Mouse (Mus musculus) intestine, embryonic 14.5 days (tissue): ENCODE measurements around the gene Dlec1. TPM values are rescaled to one million over a fixed set of nuclear protein-coding genes. Genes with fewer than 3 reads are reported as not detected.

ENCODE experiments used
- ATAC-seq: fragments of 200-750 bp; cut with Nextera tagmentation; replicated peaks from 2 replicates; pipeline ENCODE4 v1.8.0; 2017; ENCODE audit warnings: low read depth, moderate number of reproducible peaks, moderate TSS enrichment, moderate library complexity; ENCODE audit not compliant: low FRiP score, low TSS enrichment
- DNase-seq: peaks from one replicate; pipeline ENCODE4 v3.0.0-alpha.2; 2018; ENCODE audit warnings: low spot score
- H3K27ac ChIP-seq: fragments of 300-500 bp; sonication (generic); 2 replicates; pipeline ENCODE4 v1.5.1; 2014; ENCODE audit warnings: low read depth, mild to moderate bottlenecking, control low read depth
- H3K27me3 ChIP-seq: fragments of 300-500 bp; sonication (generic); replicated peaks from 2 replicates; pipeline ENCODE4 v1.6.1; 2014; ENCODE audit warnings: low read length, control low read depth; ENCODE audit not compliant: control insufficient read depth, insufficient read depth
- H3K36me3 ChIP-seq: fragments of 300-500 bp; sonication (generic); 2 replicates; pipeline ENCODE4 v1.6.1; 2014; ENCODE audit warnings: low read length, control low read depth; ENCODE audit not compliant: control insufficient read depth, insufficient read depth
- H3K4me1 ChIP-seq: fragments of 300-500 bp; sonication (generic); replicated peaks from 2 replicates; pipeline ENCODE4 v1.6.1; 2014; ENCODE audit warnings: low read length, control low read depth, mixed read lengths; ENCODE audit not compliant: control insufficient read depth, insufficient read depth
- H3K4me2 ChIP-seq: fragments of 300-500 bp; sonication (generic); 2 replicates; pipeline ENCODE4 v1.6.1; 2014; ENCODE audit warnings: low read length
- H3K4me3 ChIP-seq: fragments of 300-500 bp; sonication (generic); 2 replicates; pipeline ENCODE4 v1.5.1; 2014; ENCODE audit warnings: low read depth, low read length, control low read depth, mixed read lengths
- H3K9ac ChIP-seq: fragments of 300-500 bp; sonication (generic); 2 replicates; pipeline ENCODE4 v1.6.1; 2014; ENCODE audit warnings: mild to moderate bottlenecking, low read length
- H3K9me3 ChIP-seq: fragments of 300-500 bp; sonication (generic); 2 replicates; pipeline ENCODE4 v1.6.1; 2016; ENCODE audit warnings: low read length, control low read depth; ENCODE audit not compliant: control insufficient read depth
- WGBS: fragments of 180-500 bp; shearing (Covaris S2); extraction: QIAGEN DNeasy Blood & Tissue Kit; methylation state at CpG from one replicate; pipeline ENCODE4 v1.1.7; 2014; 5-methylcytosine and 5-hydroxymethylcytosine counted together
- polyA plus RNA-seq: library from polyadenylated mRNA; unstranded; fragments of >200 nt; fragmentation: Nextera tagmentation; extraction: Ambion mirVana; gene quantifications from 2 replicates; pipeline ENCODE4 v1.2.1, GENCODE M21; 2014

The Dlec1 gene
- polyA plus RNA-seq, 1 experiment from 2014 or later = 0.37 TPM

DNA sequence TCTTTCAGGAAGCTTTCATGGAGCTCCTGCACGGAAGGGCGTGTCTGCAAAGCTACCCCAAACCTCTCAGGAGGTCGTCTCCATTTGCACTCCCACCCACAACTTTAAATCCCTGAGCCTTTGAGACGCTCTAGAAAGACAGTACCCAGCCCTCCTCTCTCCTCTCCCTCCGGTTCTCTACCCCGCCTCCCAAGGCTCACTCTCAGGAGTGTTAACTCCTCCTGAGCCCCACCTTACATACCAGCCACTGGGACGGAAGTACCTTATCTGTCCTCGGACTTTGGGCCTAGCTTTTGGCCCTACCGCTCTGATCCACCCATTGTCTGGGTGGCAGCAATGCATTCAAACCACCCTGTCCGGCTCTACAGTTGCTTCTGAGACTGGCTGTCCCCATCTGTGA, 18.3 kb upstream of the Dlec1 start:
- WGBS = 71% methylated on average over 10 of the region's 10 CpGs
- 0 out of 2 replicates have a peak, but pooled peaks have one; percentile 11 for ATAC-seq
- no peak overlapping the region for H3K9ac ChIP-seq
- no peak overlapping the region for H3K27ac ChIP-seq
- DNase-seq = no peak
- no peak overlapping the region for H3K4me3 ChIP-seq
- peaks cover 4% of the 10 kb centered on the region; the same call in 1 of the 2 replicates for H3K36me3 ChIP-seq
- H3K4me1 ChIP-seq = peaks cover 41% of the 10 kb centered on the region
- no peaks in the 10 kb centered on the region for H3K9me3 ChIP-seq
- H3K27me3 ChIP-seq = no peaks in the 10 kb centered on the region
- no peak overlapping the region for H3K4me2 ChIP-seq

DNA sequence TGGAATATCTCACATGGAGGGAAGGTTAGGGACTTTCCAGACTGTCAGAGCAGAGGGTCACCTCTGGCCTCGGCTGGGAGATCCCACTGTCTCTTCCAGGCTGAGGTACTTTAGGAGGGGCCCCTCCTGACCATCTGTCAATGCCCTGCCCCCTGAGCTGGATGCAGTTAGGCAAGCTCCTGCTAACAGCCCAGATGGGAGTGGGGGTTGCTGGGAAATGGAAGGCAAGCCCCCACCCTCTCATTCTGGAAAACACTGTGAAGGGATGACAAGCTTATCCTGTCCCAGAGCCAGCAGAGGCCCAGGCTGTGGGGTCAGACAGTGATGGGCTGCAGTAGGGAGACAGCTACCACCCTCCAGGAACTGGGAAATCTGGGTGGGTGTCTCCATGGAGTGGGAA, 15.8 kb upstream of the Dlec1 start:
- H3K4me3 ChIP-seq = no peak overlapping the region
- DNase-seq (no peak), ATAC-seq (no peak)
- no peak overlapping the region for H3K4me2 ChIP-seq
- H3K9me3 ChIP-seq = no peaks in the 10 kb centered on the region
- 25% methylated on average over 1 of the region's 1 CpGs for WGBS
- H3K4me1 ChIP-seq = peaks cover 40% of the 10 kb centered on the region
- H3K27me3 ChIP-seq = no peaks in the 10 kb centered on the region
- H3K36me3 ChIP-seq = no peaks in the 10 kb centered on the region
- H3K9ac ChIP-seq = no peak overlapping the region
- no peak overlapping the region for H3K27ac ChIP-seq

DNA sequence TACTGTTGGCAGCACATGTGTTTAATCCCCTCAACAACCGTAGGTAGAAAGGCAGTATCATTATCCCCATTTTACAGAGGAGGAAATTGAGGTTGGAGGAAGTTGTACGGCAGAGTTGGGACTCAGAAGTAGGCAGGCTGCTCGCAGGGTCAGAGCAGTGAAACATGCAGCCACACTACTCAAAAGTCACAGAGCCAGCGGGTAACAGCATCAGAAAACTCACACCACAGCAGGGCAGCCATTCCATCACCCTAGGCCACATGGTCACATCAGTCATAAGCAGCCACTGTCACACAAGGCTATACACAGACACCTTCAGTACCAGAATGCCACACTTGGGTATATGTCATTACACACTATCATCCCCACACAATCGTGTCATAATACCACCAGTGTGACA, 15.0 kb upstream of the Dlec1 start:
- H3K4me1 ChIP-seq = peaks cover 35% of the 10 kb centered on the region
- no peak overlapping the region for H3K4me3 ChIP-seq
- peak overlapping the region; percentile 62 for H3K4me2 ChIP-seq
- no peaks in the 10 kb centered on the region for H3K27me3 ChIP-seq
- no peaks in the 10 kb centered on the region for H3K36me3 ChIP-seq
- DNase-seq = no peak
- no peak for ATAC-seq
- WGBS = 81% methylated on average over 5 of the region's 5 CpGs
- H3K27ac ChIP-seq = no peak overlapping the region
- no peak overlapping the region for H3K9ac ChIP-seq
- H3K9me3 ChIP-seq = no peaks in the 10 kb centered on the region

DNA sequence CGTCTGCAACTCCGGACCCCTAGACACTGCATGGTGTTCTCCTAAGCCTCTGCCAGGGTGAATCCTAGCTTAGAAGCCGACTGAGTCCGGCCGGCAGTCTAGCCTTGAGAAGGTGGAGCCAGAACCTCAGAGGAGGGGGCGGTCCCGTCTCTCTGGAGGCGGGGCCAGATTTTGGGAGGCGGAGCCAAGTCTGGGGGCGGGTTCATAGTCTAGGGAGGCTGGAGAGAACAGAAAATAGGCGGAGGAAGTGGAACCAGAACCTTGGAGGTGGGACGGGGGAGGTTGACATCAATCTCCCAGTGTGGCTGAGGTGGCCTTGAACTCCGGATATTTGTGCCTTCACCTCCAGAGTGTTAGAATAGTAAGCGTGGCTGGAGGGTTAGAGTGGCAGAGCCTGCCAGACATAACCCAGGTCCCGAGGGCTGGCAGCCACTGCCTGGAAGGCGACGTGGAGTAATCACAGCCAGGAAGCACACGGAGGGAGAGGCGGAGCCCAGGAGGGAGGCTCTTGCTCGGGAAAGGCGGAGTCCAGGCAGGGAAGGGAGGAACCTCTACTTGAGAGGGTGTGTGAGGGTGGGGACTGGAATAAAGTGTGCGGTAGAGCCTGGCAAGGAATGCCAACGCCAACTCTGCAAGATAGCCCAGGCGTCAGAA, 14.0 kb upstream of the Dlec1 start:
- 2% methylated on average over 24 of the region's 24 CpGs for WGBS
- DNase-seq (peak; percentile 100), ATAC-seq (peak; percentile 89)
- peaks cover 26% of the 10 kb centered on the region for H3K4me1 ChIP-seq
- no peaks in the 10 kb centered on the region for H3K36me3 ChIP-seq
- H3K9me3 ChIP-seq = no peaks in the 10 kb centered on the region
- H3K4me3 ChIP-seq = peak overlapping the region; percentile 45
- peak overlapping the region; percentile 62 for H3K4me2 ChIP-seq
- 0 out of 2 replicates have a peak overlapping the region, but pooled peaks have one; percentile 13 for H3K9ac ChIP-seq
- H3K27ac ChIP-seq = peak overlapping the region; percentile 74; the same call in 1 of the 2 replicates
- no peaks in the 10 kb centered on the region for H3K27me3 ChIP-seq

DNA sequence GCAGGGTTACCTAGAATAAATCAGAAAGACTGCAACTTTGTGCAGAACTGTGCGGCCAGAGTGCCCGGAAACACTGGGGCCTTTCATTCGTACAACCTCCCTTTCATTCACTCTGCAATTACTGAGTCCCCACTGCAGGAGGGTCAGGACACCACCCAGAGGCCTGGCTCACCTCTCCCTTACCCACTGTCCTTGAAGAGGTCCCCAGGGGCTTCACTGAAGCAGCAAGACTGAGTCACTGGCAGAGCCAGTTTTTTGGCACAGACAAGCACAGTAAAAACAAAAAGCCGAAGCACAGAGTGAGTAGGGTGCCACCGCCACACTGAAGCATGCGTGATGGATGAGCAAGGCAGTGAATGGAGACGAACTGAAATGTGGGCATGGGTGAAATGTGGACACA, 12.8 kb upstream of the Dlec1 start:
- no peaks in the 10 kb centered on the region for H3K9me3 ChIP-seq
- ATAC-seq (no peak), DNase-seq (no peak)
- H3K4me2 ChIP-seq = no peak overlapping the region
- no peak overlapping the region for H3K27ac ChIP-seq
- WGBS = 65% methylated on average over 7 of the region's 7 CpGs
- peaks cover 26% of the 10 kb centered on the region for H3K4me1 ChIP-seq
- H3K36me3 ChIP-seq = no peaks in the 10 kb centered on the region
- H3K4me3 ChIP-seq = no peak overlapping the region
- no peak overlapping the region for H3K9ac ChIP-seq
- H3K27me3 ChIP-seq = no peaks in the 10 kb centered on the region

DNA sequence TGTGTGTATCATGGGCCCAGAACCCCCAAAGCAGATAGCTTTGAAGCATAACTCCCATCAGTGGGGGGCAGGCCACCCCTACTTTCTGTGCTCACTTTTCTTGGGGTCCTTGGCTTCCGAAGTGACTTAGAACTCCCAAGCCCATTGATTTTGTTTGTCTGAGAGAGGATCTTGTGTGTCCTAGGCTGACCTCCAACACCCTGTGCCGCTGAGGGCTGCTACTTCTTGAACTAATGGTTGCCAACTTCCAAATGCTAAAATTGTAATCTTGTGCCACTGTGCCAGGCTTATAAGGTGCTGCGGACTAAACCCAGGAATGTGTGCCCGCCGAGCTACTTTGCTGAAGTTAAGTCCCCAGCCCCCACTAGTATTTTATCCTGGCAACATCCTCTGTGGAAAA, 11.8 kb upstream of the Dlec1 start:
- no peak overlapping the region for H3K4me2 ChIP-seq
- H3K4me1 ChIP-seq = peaks cover 24% of the 10 kb centered on the region
- no peaks in the 10 kb centered on the region for H3K9me3 ChIP-seq
- no peak overlapping the region for H3K9ac ChIP-seq
- H3K36me3 ChIP-seq = no peaks in the 10 kb centered on the region
- ATAC-seq (no peak), DNase-seq (no peak)
- no peaks in the 10 kb centered on the region for H3K27me3 ChIP-seq
- no peak overlapping the region for H3K4me3 ChIP-seq
- H3K27ac ChIP-seq = no peak overlapping the region
- WGBS = 95% methylated on average over 5 of the region's 5 CpGs

DNA sequence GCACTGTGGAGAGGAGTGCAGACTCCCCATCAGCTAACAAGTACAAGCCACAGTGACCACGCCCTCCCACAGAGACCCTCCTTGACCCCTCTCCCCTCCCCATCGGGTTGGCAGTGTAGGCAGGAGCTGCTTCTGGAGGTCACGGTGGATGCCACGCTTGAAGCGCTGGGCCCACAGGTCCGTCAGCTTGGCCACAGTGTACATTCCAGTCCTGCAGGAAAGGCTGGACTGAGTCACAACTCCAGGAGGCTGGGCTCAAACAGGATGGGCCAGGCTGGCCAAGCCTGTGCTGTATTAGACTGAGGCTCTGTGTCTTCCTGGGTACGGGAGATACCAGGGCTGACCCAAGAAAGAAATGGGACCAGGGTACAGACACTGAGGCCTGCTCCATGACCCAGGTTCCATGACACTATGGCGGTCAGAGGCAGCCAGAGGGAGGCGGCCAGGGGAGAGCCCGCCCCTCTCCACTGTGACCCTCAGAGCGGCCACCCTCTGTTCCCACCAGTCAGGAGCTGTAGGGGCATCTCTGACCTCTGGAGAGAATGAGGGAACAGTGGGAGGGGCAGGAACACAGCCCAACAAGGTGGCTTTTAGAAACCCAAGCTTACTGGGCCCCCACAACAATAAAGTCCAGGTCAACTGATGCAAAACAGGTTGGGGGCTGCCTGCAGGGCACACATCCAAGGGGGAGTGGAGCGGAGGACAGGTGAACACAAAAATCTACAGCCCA, 10.5 kb upstream of the Dlec1 start:
- Histone ChIP-seq H3K4me2 (peak overlapping the region; percentile 63), H3K36me3 (no peaks in the 10 kb centered on the region), H3K27ac (no peak overlapping the region), H3K9me3 (no peaks in the 10 kb centered on the region), H3K27me3 (no peaks in the 10 kb centered on the region), H3K9ac (no peak overlapping the region), H3K4me3 (peak overlapping the region; percentile 64; the same call in 1 of the 2 replicates), H3K4me1 (peaks cover 20% of the 10 kb centered on the region)
- ATAC-seq = no peak
- WGBS = 72% methylated on average over 12 of the region's 12 CpGs
- DNase-seq = no peak

DNA sequence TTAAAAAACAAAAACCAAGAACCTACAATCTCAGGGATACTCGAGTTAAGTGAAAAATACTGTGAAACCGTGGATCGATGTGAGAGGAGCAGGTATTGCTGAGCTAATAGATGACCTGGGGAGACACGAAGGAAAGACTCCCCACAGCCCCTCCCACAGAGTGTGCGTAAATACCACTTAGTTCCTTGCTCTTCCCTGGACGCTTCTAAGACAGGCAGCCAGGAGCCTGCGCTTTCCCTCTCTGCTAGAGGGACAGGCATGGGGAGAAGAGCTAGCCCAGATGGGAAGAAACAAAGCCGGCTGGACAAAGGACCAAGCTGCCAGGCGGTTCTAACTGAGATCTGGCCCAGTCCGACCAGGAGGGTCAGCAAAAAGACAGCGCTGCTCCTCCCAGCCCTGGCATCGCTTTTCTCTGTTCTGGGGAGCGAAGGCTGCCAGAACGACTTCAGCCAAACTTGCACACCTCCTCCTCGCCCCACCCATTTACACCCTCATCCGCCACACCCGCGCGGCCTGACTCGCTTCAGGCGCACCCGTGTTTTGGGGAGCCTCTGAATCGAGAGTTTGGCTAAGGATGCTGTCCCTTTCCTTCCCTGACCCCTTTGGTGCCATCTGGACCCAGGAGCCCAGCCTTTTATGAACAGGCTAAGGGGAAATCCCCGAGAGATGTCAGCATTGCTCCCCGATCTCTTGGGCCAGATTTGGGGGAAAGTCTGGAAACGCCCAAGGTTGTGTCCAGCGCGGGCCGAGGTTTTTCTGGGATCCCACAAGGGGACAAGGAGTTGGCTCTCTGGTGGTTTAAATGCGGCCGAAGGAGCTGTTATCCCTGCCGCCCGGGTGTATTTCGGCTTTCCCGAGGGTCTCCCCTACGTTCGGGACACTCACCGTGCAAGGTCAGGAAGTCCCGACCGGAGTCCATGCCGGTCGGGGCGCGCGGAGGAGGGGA, 9.5 kb upstream of the Dlec1 start:
- Histone ChIP-seq H3K27ac (no peak overlapping the region), H3K4me3 (peak overlapping the region; percentile 64), H3K9ac (peak overlapping the region; percentile 60), H3K27me3 (no peaks in the 10 kb centered on the region), H3K4me1 (peaks cover 10% of the 10 kb centered on the region), H3K36me3 (no peaks in the 10 kb centered on the region), H3K4me2 (peak overlapping the region; percentile 63), H3K9me3 (no peaks in the 10 kb centered on the region)
- ATAC-seq (no peak), DNase-seq (peak; percentile 65)
- 3% methylated on average over 45 of the region's 45 CpGs for WGBS
